Mouse (Mus musculus): ENCODE measurements at regions not wholly inside any gene's neighbourhood (a gene's known extent, or its start where the extent isn't known, plus 50 kb on each side); places are given as distances from the start of the nearest gene placed in this dataset.

GRCm38 (mm10) chr4:54812740-54813634, 131.9 kb upstream of the Zfp462 start:
- no peak for DNase-seq

GRCm38 (mm10) chr4:54837326-54837725, 107.5 kb upstream of the Zfp462 start:
- DNase-seq = peak; percentile 12

- no peak for DNase-seq
These were observed 106.7 kb upstream of the Zfp462 start for GRCm38 (mm10) chr4:54838111-54838510.

GRCm38 (mm10) chr4:54838794-54839193, 106.1 kb upstream of the Zfp462 start:
- no peak for DNase-seq

GRCm38 (mm10) chr4:54852991-54853925, 91.6 kb upstream of the Zfp462 start:
- DNase-seq = peak; percentile 11

GRCm38 (mm10) chr4:54858604-54859003, 86.2 kb upstream of the Zfp462 start:
- no peak for DNase-seq

GRCm38 (mm10) chr4:54866062-54866461, 78.8 kb upstream of the Zfp462 start:
- no peak for DNase-seq

- DNase-seq = no peak
These were observed 70.6 kb upstream of the Zfp462 start for GRCm38 (mm10) chr4:54874136-54874827.

GRCm38 (mm10) chr4:54875506-54875905, 69.3 kb upstream of the Zfp462 start:
- no peak for DNase-seq

- no peak for DNase-seq
These were observed 67.5 kb upstream of the Zfp462 start for GRCm38 (mm10) chr4:54877361-54877760.

- DNase-seq = no peak
These were observed 66.3 kb upstream of the Zfp462 start for GRCm38 (mm10) chr4:54878531-54878930.

- no peak for DNase-seq
These were observed 51.6 kb upstream of the Zfp462 start for GRCm38 (mm10) chr4:54893288-54893687.

Data from adrenal gland, postnatal 14 days (tissue).